Mouse (Mus musculus): ENCODE data around the gene Eda2r.

The Eda2r gene

DNA sequence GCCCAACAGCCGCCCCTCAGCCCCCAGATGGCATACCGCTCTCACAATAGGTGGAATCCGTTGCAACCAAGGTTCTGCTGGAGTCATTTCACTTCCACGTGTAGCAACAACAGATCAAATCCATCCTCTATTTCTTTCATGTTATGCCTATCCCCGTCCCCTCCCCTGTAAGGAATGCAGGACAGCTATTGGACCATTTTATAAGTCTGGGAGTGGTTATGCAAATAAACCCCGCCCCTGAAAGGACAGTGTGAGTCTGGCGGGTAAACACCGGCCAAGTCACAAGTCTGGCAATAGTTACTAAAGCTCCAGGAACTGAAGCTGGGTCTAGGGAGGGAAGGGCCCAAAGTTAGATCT is at the start of gene Eda2r:
Gene Eda2r (minus strand): TSS at position 152 of the 357 bp plus-strand sequence.
- peak; percentile 84 for DNase-seq (ENCODE audit: extremely low read depth, low read depth)

GRCm38 (mm10) chrX:97397872-97398271 is 20.9 kb upstream of the Eda2r start:
- DNase-seq (ENCODE audit: extremely low read depth, low read depth) = no peak

DNA sequence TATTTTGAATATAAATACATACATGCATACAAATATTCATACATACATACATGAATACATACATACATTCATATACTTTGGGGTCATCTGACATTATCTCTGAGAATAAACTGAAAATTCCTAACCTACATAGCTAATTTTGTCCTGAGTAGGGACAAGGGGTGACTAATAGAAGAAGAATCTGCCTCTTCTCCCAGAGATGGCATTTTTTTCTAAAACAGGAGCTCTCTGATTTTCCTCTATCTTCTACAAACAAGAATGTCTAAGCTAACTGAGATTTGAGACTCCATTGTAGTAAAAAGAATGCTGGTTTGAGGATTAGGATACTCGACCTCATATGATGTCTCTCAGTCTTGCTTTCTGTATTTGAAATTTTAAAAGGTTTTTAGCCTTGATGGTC is 1.1 kb upstream of the Eda2r start:
- DNase-seq (ENCODE audit: extremely low read depth, low read depth) = no peak

DNA sequence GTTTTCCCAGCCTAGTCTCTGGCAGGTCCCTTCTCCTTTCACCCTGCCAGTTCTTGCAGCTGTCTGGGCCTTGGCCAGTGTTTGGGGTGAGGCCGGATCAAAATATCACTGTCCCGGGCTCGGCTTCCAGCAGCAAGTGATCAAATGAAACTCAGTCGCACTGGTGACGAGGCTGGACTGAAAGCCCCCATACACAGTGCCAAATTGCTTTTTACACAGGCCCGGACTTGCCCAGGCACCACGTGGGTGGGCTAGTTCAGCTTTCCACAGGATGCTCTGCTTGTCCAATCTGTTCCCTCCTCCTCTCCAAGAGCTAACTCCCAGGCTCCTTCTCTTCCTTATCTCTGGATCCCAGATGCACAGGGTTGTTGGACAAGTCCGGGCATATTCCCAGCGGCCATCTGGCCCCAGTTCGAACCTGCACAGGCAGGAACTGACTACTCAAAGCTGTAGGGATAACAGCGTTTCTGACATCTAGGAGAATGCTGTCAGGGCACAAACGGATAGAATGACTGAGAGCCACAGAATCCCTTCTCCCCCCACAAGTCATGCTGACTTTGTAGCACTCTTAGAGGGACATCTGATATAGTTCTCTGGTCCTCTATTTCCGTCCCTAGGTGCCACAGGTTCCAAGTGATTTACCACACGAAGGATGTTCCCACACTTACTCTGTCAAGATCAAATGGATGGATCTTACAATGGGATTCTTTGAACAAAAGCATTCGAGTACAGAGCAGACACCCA is 523 bp downstream of the Eda2r start:
- DNase-seq (ENCODE audit: extremely low read depth, low read depth) = no peak

DNA sequence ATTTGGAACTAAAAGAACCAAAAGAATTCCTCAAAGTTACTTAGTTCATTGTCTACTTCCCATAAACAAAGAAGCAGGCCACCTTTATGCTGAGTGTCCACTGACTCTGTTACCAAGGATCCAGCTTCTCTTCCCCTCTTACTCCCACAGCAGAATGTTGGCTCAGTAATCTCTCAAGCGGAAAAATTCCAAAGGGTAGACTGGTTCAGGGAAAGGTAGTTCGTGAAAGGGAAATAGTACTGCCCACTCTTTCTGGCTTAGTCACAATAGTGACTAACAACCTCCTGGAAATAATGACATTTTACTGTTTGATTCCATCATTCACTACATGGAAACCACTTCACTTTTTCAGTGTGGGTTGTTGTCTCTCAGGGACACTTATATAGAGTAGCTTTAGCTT is 4.2 kb downstream of the Eda2r start:
- DNase-seq (ENCODE audit: extremely low read depth, low read depth) = no peak

DNA sequence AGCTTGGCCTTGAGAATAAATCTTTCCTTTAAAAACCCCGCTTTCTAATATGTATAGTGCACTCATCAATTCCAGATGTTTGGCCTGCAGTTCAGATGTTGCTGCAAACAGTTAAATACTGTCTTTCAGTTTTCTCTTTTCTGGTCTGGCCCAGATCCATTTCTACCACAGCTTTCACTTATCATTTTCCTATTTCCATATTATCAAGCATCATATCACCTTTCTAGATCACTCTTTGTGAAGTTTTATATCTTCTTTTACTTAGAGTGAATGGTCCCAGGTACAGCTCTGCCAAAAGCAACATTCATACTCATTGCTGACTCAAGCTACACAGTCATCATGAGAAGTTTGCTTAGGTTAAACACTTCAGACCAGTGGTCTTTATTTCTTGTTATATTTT is 7.8 kb downstream of the Eda2r start:
- no peak for DNase-seq (ENCODE audit: extremely low read depth, low read depth)

- DNase-seq (ENCODE audit: extremely low read depth, low read depth) = no peak
These were observed 8.3 kb downstream of the Eda2r start for GRCm38 (mm10) chrX:97368741-97369140.

GRCm38 (mm10) chrX:97360919-97361318 is 16.1 kb downstream of the Eda2r start:
- DNase-seq (ENCODE audit: extremely low read depth, low read depth) = no peak

DNA sequence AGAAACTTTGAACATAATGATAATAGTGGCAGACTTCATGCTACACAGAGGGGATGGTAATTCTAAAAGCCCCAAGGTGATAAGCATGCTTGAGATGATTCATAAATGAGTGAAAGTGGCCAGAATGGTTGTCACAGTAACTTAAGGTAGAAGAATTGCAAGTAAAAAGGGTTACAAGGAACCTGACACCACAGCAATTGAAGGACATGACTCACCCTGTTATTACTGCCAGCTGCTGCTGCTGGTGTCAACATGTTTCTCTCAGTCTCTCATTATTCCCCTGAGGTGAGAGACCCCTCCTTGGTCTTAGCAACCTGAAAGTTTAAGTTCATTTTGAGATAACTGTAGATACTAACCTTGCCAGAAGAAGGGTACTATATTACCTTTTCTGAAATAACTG is 49.1 kb downstream of the Eda2r start:
- DNase-seq (ENCODE audit: extremely low read depth, low read depth) = no peak
